Mouse (Mus musculus) heart, adult 10 weeks (tissue): ENCODE results near the gene Olfr851. TPM values are rescaled to one million over a fixed set of nuclear protein-coding genes. Genes with fewer than 3 reads are reported as not detected.

Source experiments
- polyA plus RNA-seq: library from polyadenylated mRNA; stranded (reverse); fragments of 350-450 nt; fragmentation: Illumina TruSeq; extraction: RNeasy Lipid Tissue Mini Kit (QIAGEN cat#74804); gene quantifications from one replicate; pipeline ENCODE4 v1.2.3, GENCODE M21; 2014; ENCODE audit warnings: low read depth, low replicate concordance

Olfr851 gene
- not detected for polyA plus RNA-seq

GRCm38 (mm10) chr9:19492995-19493394, at the start of gene Olfr851:
TSS of gene Olfr851 (plus strand) at chr9:19493295.

DNA sequence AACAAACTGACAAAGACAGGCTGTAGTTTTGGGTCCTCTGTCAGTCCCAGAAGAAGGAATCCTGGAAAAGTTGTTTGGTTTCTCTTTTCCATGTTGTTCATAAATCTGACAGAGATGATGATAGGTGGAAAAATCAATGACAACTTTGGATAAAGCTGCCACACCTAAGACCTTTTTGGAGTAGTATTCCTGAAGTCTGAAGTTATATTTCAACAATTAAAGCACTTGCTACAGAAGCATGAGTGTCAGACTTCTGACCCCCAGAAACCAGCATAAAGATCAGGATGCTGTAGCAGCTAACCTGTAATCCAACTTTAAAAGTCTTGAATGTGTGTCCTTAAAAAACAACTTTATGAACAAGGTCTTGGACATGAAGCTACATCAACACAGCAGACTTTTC, 14.9 kb upstream of the Olfr851 start, which contains the start of gene Olfr850:
Gene Olfr850, minus strand, starts transcription at position 101 of the 400 bp plus-strand sequence.

GRCm38 (mm10) chr9:19540976-19541375, 47.9 kb downstream of the Olfr851 start, which contains the start of gene Olfr853:
TSS of gene Olfr853 (minus strand) at chr9:19541076.

Other genes starting within 250 kb of the Olfr851 start
- not detected for gene Olfr843, start 241.3 kb upstream of the Olfr851 start, polyA plus RNA-seq
- not detected for gene Olfr844, start 176.9 kb upstream of the Olfr851 start, polyA plus RNA-seq
- not detected for gene Olfr845, start 156.8 kb upstream of the Olfr851 start, polyA plus RNA-seq
- not detected for gene Olfr846, start 129.3 kb upstream of the Olfr851 start, polyA plus RNA-seq
- gene Olfr847, start 114.6 kb upstream of the Olfr851 start, polyA plus RNA-seq: not detected
- not detected for gene Olfr849, start 53.0 kb upstream of the Olfr851 start, polyA plus RNA-seq
- not detected for gene Olfr850, start 15.0 kb upstream of the Olfr851 start, polyA plus RNA-seq
- gene Olfr853, start 47.8 kb downstream of the Olfr851 start, polyA plus RNA-seq: not detected
- not detected for gene Olfr854, start 74.1 kb downstream of the Olfr851 start, polyA plus RNA-seq
- gene Olfr855, start 89.3 kb downstream of the Olfr851 start, polyA plus RNA-seq: not detected
- 14.1 TPM for gene Zfp317, start 128.8 kb downstream of the Olfr851 start, polyA plus RNA-seq
- gene Olfr857, start 216.1 kb downstream of the Olfr851 start, polyA plus RNA-seq: not detected